Mouse (Mus musculus): ENCODE data around the gene Alpl. TPM values are rescaled to one million over a fixed set of nuclear protein-coding genes. Genes with fewer than 3 reads are reported as not detected.

The Alpl gene
- total and polyA plus RNA-seq, 2 experiments: 5.1 to 7.3 TPM

DNA sequence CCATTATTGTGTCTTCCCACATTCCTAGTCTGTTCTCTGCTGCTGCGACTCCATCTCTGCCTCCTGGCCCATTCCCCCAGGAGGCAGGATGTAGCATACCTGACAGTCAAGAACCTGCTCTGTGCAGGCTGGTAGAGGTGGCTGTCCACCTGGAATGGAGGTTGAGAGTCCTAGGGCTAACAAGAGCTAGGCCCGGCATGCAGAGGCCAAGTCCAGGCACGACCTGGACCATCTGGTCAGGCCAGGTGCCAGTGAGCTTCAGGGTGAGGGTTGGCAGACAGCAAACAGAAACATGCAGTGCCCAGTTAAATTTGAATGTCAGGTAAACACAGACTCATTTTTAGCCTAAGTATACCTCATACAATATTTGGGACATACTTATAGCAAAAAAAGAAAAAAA is 63.2 kb downstream of the Alpl start:
- Histone ChIP-seq H3K27me3 (ENCODE audit: control insufficient read depth, insufficient read depth, low read length) (no peaks in the 10 kb centered on the region), H3K79me2 (ENCODE audit: control insufficient read depth, insufficient read depth, low read length) (no peaks in the 10 kb centered on the region), H3K9ac (ENCODE audit: low read depth, low read length) (no peak overlapping the region), H3K4me1 (ENCODE audit: control insufficient read depth, insufficient read depth, low read length) (no peaks in the 10 kb centered on the region), H3K36me3 (ENCODE audit: control insufficient read depth, insufficient read depth, low read length) (no peaks in the 10 kb centered on the region), H3K27ac (replicated peaks; ENCODE audit: insufficient read depth, low read depth, low read length) (no peak overlapping the region), H3K4me3 (ENCODE audit: insufficient read depth, low read depth, low read length) (no peak overlapping the region)
- peak; percentile 30 for DNase-seq (ENCODE audit: extremely low read depth, low read depth, low spot score)
- WGBS: 47% methylated on average over 3 of the region's 3 CpGs
- no peak for TF ChIP-seq CTCF (IDR thresholded peaks at IDR 0.05; ENCODE audit: low read depth, low read length)
- no peak for TF ChIP-seq POLR2A (IDR thresholded peaks at IDR 0.05; ENCODE audit: extremely low read depth, insufficient read depth, low read length)

DNA sequence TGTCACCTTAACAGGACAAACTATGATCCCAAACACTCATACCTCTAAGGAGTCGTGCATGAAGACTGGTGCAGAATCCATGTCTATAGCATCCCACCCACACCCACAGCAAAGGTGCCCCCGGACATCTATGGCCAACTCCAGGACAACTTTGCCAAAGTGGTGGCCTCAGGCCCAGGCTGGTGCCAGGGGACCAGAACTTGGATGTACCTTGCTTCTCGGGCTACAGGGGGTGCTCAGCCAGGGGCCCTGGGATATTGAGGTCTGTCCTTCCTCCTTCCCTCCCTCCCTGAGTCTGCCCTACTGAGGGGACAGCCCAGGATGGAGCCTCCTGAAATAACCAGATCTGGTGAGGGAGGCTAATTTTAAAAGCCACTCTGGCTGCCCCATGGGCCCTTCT is 63.8 kb downstream of the Alpl start:
- no peak overlapping the region for H3K9ac ChIP-seq (ENCODE audit: low read depth, low read length)
- TF ChIP-seq CTCF (IDR thresholded peaks at IDR 0.05; ENCODE audit: low read depth, low read length): no peak
- TF ChIP-seq POLR2A (IDR thresholded peaks at IDR 0.05; ENCODE audit: extremely low read depth, insufficient read depth, low read length): no peak
- H3K27ac ChIP-seq (replicated peaks; ENCODE audit: insufficient read depth, low read depth, low read length): no peak overlapping the region
- WGBS: 92% methylated on average over 3 of the region's 3 CpGs
- H3K36me3 ChIP-seq (ENCODE audit: control insufficient read depth, insufficient read depth, low read length): no peaks in the 10 kb centered on the region
- no peak overlapping the region for H3K4me3 ChIP-seq (ENCODE audit: insufficient read depth, low read depth, low read length)
- no peak for DNase-seq (ENCODE audit: extremely low read depth, low read depth, low spot score)
- H3K79me2 ChIP-seq (ENCODE audit: control insufficient read depth, insufficient read depth, low read length): no peaks in the 10 kb centered on the region
- no peaks in the 10 kb centered on the region for H3K27me3 ChIP-seq (ENCODE audit: control insufficient read depth, insufficient read depth, low read length)
- H3K4me1 ChIP-seq (ENCODE audit: control insufficient read depth, insufficient read depth, low read length): no peaks in the 10 kb centered on the region

GRCm38 (mm10) chr4:137731891-137732290 is 64.3 kb downstream of the Alpl start:
- no peaks in the 10 kb centered on the region for H3K79me2 ChIP-seq (ENCODE audit: control insufficient read depth, insufficient read depth, low read length)
- H3K27me3 ChIP-seq (ENCODE audit: control insufficient read depth, insufficient read depth, low read length): no peaks in the 10 kb centered on the region
- WGBS: 85% methylated on average over 10 of the region's 10 CpGs
- TF ChIP-seq POLR2A (IDR thresholded peaks at IDR 0.05; ENCODE audit: extremely low read depth, insufficient read depth, low read length) (no peak), CTCF (IDR thresholded peaks at IDR 0.05; ENCODE audit: low read depth, low read length) (no peak)
- H3K36me3 ChIP-seq (ENCODE audit: control insufficient read depth, insufficient read depth, low read length): no peaks in the 10 kb centered on the region
- H3K4me1 ChIP-seq (ENCODE audit: control insufficient read depth, insufficient read depth, low read length): no peaks in the 10 kb centered on the region
- H3K4me3 ChIP-seq (ENCODE audit: insufficient read depth, low read depth, low read length): no peak overlapping the region
- H3K9ac ChIP-seq (ENCODE audit: low read depth, low read length): no peak overlapping the region
- no peak for DNase-seq (ENCODE audit: extremely low read depth, low read depth, low spot score)
- no peak overlapping the region for H3K27ac ChIP-seq (replicated peaks; ENCODE audit: insufficient read depth, low read depth, low read length)

GRCm38 (mm10) chr4:137730757-137731156 is 65.4 kb downstream of the Alpl start:
- WGBS: 76% methylated on average over 8 of the region's 8 CpGs
- no peaks in the 10 kb centered on the region for H3K27me3 ChIP-seq (ENCODE audit: control insufficient read depth, insufficient read depth, low read length)
- H3K27ac ChIP-seq (replicated peaks; ENCODE audit: insufficient read depth, low read depth, low read length): no peak overlapping the region
- TF ChIP-seq CTCF (IDR thresholded peaks at IDR 0.05; ENCODE audit: low read depth, low read length) (no peak), POLR2A (IDR thresholded peaks at IDR 0.05; ENCODE audit: extremely low read depth, insufficient read depth, low read length) (no peak)
- H3K9ac ChIP-seq (ENCODE audit: low read depth, low read length): no peak overlapping the region
- no peak for DNase-seq (ENCODE audit: extremely low read depth, low read depth, low spot score)
- no peak overlapping the region for H3K4me3 ChIP-seq (ENCODE audit: insufficient read depth, low read depth, low read length)
- H3K79me2 ChIP-seq (ENCODE audit: control insufficient read depth, insufficient read depth, low read length): no peaks in the 10 kb centered on the region
- no peaks in the 10 kb centered on the region for H3K36me3 ChIP-seq (ENCODE audit: control insufficient read depth, insufficient read depth, low read length)
- H3K4me1 ChIP-seq (ENCODE audit: control insufficient read depth, insufficient read depth, low read length): no peaks in the 10 kb centered on the region

- H3K27me3 ChIP-seq (ENCODE audit: control insufficient read depth, insufficient read depth, low read length): no peaks in the 10 kb centered on the region
- WGBS: 21% methylated on average over 3 of the region's 3 CpGs
Measured at GRCm38 (mm10) chr4:137730134-137730533, 66.0 kb downstream of the Alpl start.

DNA sequence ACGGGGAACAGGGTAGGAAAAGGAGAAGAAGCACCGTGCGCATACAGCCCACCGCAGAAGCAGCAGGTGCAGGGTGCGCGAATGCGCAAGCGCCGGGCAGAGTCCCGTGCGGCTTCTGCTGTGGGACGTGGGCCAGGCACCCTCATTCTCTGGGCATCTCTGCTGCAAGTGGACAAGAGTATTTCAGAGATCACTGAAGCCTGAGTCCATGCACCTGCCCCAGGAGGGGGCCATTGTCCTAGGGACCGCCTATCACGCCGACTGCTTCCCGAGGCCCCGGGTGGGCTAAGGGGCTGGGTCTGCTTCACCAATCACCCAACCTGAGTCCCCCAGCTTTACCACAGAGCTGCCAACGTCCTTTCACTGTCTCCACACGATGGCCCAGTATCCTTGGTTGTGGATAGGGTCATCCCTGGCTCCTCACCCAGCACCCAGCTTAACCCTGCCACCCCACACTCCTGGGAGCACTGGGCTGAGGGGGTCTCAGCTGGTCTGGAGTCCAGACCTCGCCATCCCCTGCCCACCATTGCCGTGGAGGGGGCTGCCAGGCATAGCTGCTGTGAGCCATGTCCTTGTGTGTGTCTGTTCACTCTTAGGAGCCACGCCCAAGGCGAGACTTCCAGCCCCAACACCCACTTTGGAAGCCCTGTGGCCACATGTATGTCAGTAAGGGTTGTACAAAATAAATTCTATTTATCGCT is 66.9 kb downstream of the Alpl start:
- no peak for DNase-seq (ENCODE audit: extremely low read depth, low read depth, low spot score)
- Histone ChIP-seq H3K27me3 (ENCODE audit: control insufficient read depth, insufficient read depth, low read length) (no peaks in the 10 kb centered on the region), H3K79me2 (ENCODE audit: control insufficient read depth, insufficient read depth, low read length) (no peaks in the 10 kb centered on the region), H3K9ac (ENCODE audit: low read depth, low read length) (no peak overlapping the region), H3K4me1 (ENCODE audit: control insufficient read depth, insufficient read depth, low read length) (no peaks in the 10 kb centered on the region), H3K27ac (replicated peaks; ENCODE audit: insufficient read depth, low read depth, low read length) (no peak overlapping the region), H3K4me3 (ENCODE audit: insufficient read depth, low read depth, low read length) (no peak overlapping the region), H3K36me3 (ENCODE audit: control insufficient read depth, insufficient read depth, low read length) (no peaks in the 10 kb centered on the region)
- 71% methylated on average over 24 of the region's 24 CpGs for WGBS
- TF ChIP-seq POLR2A (IDR thresholded peaks at IDR 0.05; ENCODE audit: extremely low read depth, insufficient read depth, low read length) (no peak), CTCF (IDR thresholded peaks at IDR 0.05; ENCODE audit: low read depth, low read length) (no peak)

More at GRCm38 (mm10) chr4:137730134-137730533, 66.0 kb downstream of the Alpl start:
- Histone ChIP-seq H3K79me2 (ENCODE audit: control insufficient read depth, insufficient read depth, low read length) (no peaks in the 10 kb centered on the region), H3K4me1 (ENCODE audit: control insufficient read depth, insufficient read depth, low read length) (no peaks in the 10 kb centered on the region), H3K4me3 (ENCODE audit: insufficient read depth, low read depth, low read length) (no peak overlapping the region), H3K27ac (replicated peaks; ENCODE audit: insufficient read depth, low read depth, low read length) (no peak overlapping the region), H3K36me3 (ENCODE audit: control insufficient read depth, insufficient read depth, low read length) (no peaks in the 10 kb centered on the region), H3K9ac (ENCODE audit: low read depth, low read length) (no peak overlapping the region)
- peak; percentile 63 for DNase-seq (ENCODE audit: extremely low read depth, low read depth, low spot score)
- TF ChIP-seq CTCF (IDR thresholded peaks at IDR 0.05; ENCODE audit: low read depth, low read length) (peak; percentile 96), POLR2A (IDR thresholded peaks at IDR 0.05; ENCODE audit: extremely low read depth, insufficient read depth, low read length) (no peak)
